Mouse (Mus musculus): ENCODE measurements around the gene Prr5. TPM values are rescaled to one million over a fixed set of nuclear protein-coding genes. Genes with fewer than 3 reads are reported as not detected.
A peak's percentile ranks its signal among the peaks of the same experiment; 100 is the strongest.

Gene Prr5
- polyA plus RNA-seq, 1 experiment from 2014 or later, result 12.6 TPM

DNA sequence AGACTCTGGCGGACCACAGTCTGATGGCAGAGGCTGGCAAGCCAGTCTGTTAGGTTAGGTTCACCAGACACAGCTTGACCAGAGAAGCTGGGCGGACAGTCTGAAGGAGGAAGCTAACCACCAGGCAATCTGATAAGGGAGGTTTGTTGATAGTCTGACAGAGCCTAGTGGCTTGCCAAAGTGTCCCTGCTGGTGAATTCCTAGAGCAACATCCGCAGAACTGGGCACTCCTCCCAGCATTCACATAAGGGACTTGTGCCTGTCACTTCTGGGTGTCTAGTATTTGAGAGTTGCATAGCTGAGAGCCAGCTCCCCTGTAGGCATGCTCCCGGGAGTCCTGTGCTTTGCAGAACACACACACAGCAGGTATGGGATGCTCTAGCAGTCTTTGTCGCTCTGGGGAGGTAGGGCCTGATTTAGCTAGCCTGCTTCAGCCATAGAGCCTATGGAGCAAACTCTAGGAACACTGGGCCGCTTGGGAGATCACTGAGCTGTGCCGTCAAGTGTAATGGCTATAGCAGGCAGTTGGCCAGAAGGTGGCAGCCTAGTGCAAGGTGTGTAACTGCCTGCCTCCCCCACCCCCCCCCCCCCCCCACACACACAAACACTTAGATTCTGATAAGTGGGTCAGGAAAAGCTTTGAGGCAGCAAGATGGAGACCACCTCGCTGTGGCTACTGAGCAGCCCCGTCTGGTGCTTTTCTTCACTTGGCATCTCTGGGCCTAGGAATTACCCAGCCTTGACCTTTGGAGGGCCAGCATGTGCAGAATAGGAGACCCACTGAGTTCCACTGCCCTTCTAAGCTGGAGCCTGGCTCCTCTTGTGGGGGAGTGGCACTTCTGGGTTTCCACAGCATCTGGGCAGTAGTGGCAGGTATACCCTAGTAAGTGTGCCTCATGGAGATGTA is 2.2 kb downstream of the Prr5 start:
- H3K27me3 ChIP-seq (replicated peaks), result peaks cover 3% of the 10 kb centered on the region; the same call in 1 of the 2 replicates
- peaks cover 29% of the 10 kb centered on the region for H3K4me1 ChIP-seq
- H3K4me2 ChIP-seq, result no peak overlapping the region
- no peak overlapping the region for H3K4me3 ChIP-seq
- H3K9me3 ChIP-seq (replicated peaks), result no peaks in the 10 kb centered on the region
- H3K36me3 ChIP-seq, result no peaks in the 10 kb centered on the region
- ATAC-seq, result no peak
- no peak overlapping the region for H3K9ac ChIP-seq
- 27% methylated on average over 9 of the region's 9 CpGs for WGBS (ENCODE audit: insufficient replicate concordance)
- H3K27ac ChIP-seq, result no peak overlapping the region

DNA sequence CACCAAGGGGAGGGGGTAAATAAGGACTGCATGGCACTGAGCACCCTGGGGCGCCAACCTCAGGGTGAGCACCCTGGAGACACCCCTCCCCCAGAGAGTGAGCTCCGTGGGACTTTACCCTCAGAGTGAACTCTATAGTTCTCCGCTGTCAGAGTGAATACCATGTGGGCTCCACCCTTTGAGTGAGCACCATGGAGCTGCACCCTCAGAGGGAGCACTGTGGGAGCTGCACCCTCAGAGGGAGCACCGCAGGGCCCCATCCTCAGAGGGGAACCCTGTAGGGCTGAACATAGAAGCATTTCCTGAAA is 2.8 kb downstream of the Prr5 start:
- no peaks in the 10 kb centered on the region for H3K36me3 ChIP-seq
- H3K4me2 ChIP-seq, result no peak overlapping the region
- no peak overlapping the region for H3K4me3 ChIP-seq
- no peaks in the 10 kb centered on the region for H3K27me3 ChIP-seq (replicated peaks)
- 62% methylated on average over 4 of the region's 4 CpGs for WGBS (ENCODE audit: insufficient replicate concordance)
- H3K9ac ChIP-seq, result no peak overlapping the region
- H3K9me3 ChIP-seq (replicated peaks), result no peaks in the 10 kb centered on the region
- ATAC-seq, result no peak
- no peak overlapping the region for H3K27ac ChIP-seq
- peaks cover 29% of the 10 kb centered on the region for H3K4me1 ChIP-seq

DNA sequence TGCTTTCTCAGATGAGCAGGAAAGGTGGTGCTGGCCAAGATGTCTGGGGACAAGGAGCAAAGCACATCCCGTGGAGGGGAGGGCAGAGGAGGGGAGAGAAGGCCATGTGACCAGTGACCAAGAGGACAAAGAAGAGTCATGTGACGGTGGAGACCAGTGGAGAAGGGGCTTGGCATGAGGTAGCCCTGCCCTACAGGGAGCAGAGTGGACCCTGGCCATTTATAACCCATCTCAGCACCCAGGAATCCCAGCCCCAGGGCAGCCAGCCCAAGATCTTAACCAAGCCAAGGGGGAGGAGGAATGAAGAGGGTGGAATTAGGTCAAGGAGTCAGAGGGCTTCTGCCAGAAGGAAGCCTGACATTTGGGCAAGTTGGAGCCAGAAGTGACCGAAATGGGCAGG is 3.2 kb downstream of the Prr5 start:
- Histone ChIP-seq H3K9me3 (replicated peaks) (no peaks in the 10 kb centered on the region), H3K27ac (no peak overlapping the region), H3K4me1 (peaks cover 29% of the 10 kb centered on the region), H3K27me3 (replicated peaks) (no peaks in the 10 kb centered on the region), H3K9ac (no peak overlapping the region), H3K4me2 (no peak overlapping the region), H3K36me3 (no peaks in the 10 kb centered on the region), H3K4me3 (no peak overlapping the region)
- 60% methylated on average over 3 of the region's 3 CpGs for WGBS (ENCODE audit: insufficient replicate concordance)
- ATAC-seq, result no peak

DNA sequence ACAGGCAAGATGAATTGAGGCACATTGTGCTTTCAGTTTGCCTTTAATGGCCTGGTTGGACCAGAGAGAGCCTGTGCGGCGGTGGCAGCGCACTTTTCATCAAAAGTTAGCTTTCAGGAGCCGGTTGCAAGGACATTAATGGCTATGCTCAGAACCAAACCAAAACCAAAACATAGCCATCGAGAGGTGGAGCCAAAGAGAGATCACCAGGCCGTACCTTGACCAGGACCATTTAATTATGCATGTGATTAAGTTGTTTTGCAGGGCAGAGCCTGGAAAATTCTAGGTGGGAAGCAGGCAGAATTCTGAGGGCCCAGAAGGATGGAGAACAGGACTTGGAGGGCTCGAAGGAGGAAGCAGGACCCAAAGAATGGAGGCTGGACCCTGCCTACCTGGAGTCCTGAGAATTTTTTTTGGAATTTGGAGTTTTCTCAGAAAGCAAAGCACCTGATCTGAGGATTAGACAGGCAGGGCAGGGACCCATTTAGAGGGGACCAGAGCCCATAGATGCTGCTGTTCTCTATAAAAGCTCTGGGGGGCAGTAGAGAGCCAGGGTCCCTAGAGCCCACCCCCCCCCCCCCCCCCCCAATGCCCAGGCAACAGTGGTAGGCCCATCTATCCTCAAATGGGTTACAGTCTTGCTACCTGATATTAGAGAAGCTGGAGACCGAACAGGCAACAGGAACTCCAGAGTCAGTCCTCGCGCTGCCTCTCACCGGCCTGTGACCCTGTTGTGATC is 5.1 kb downstream of the Prr5 start:
- Histone ChIP-seq H3K27me3 (replicated peaks) (no peaks in the 10 kb centered on the region), H3K27ac (no peak overlapping the region), H3K4me1 (peaks cover 22% of the 10 kb centered on the region), H3K9ac (no peak overlapping the region), H3K4me3 (no peak overlapping the region), H3K36me3 (no peaks in the 10 kb centered on the region), H3K4me2 (no peak overlapping the region), H3K9me3 (replicated peaks) (no peaks in the 10 kb centered on the region)
- no peak for ATAC-seq
- 74% methylated on average over 11 of the region's 11 CpGs for WGBS (ENCODE audit: insufficient replicate concordance)

DNA sequence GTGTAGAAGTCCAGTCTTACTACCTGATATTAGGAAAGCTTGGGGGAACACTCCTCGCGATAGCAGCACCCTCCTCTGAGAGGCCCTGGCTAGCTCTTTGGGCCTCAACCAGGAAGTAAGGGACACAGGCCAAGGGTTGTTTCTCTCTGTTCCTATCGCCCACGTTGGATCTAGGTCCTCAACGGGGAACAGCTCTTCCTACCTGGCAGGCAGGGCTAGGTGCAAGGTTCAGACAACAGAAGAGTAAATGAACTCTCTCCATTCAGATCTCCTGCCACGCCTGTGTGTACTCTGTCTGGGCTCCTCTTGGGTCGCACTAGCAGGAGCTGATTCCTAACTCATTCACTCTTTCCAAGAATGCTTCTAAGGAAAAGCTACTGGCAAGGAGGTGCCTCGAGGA is 5.9 kb downstream of the Prr5 start:
- no peak overlapping the region for H3K4me3 ChIP-seq
- no peak overlapping the region for H3K9ac ChIP-seq
- 42% methylated on average over 8 of the region's 8 CpGs for WGBS (ENCODE audit: insufficient replicate concordance)
- no peak for ATAC-seq
- H3K4me1 ChIP-seq, result peaks cover 16% of the 10 kb centered on the region
- H3K36me3 ChIP-seq, result no peaks in the 10 kb centered on the region
- no peaks in the 10 kb centered on the region for H3K9me3 ChIP-seq (replicated peaks)
- no peak overlapping the region for H3K27ac ChIP-seq
- no peak overlapping the region for H3K4me2 ChIP-seq
- H3K27me3 ChIP-seq (replicated peaks), result no peaks in the 10 kb centered on the region

DNA sequence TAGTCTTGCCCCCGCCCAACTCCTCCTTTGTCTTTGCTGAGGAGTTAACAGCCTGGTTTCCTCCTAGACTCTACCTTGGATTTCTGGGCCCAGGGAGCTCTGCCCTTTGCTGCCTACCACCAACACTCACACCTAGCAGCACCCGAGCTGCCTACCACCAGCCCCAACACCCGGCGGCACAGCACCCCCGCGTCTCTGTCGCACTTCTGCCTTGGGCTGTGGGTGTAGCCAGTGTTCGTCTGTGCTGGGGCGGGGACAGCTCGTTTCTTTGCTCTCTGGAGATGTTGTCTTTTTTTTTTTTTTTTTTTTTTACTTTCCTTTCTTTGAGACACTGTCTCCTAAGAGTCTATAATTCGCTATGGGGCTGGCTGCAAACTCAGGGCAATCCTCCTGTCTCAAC is 8.5 kb downstream of the Prr5 start:
- no peak overlapping the region for H3K9ac ChIP-seq
- 46% methylated on average over 11 of the region's 11 CpGs for WGBS (ENCODE audit: insufficient replicate concordance)
- H3K4me2 ChIP-seq, result no peak overlapping the region
- ATAC-seq, result no peak
- no peak overlapping the region for H3K27ac ChIP-seq
- H3K4me3 ChIP-seq, result no peak overlapping the region
- H3K4me1 ChIP-seq, result peaks cover 33% of the 10 kb centered on the region
- no peaks in the 10 kb centered on the region for H3K9me3 ChIP-seq (replicated peaks)
- no peaks in the 10 kb centered on the region for H3K36me3 ChIP-seq
- peaks cover 17% of the 10 kb centered on the region; the same call in 1 of the 2 replicates for H3K27me3 ChIP-seq (replicated peaks)

DNA sequence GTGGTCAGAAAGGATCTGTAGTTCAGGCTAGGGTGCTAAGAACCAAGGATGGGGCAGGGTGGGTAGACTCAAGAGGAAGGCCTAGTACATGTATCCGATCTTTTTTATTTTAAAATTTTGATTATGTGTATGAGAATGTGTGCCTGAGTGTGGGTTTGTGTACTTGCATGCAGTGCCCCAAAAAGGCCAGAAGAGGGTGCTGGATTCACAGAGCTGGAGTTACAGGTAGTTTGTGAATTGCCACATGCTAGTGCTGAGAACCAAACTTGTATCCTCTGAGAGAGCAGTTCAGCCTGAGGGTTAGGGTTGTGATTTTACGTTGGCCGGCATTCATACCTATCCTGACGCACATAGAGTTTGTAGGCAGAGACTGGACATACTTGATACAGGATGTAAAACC is 9.7 kb downstream of the Prr5 start:
- Histone ChIP-seq H3K4me1 (peaks cover 38% of the 10 kb centered on the region), H3K27me3 (replicated peaks) (peaks cover 23% of the 10 kb centered on the region; the same call in 1 of the 2 replicates), H3K9me3 (replicated peaks) (no peaks in the 10 kb centered on the region), H3K9ac (no peak overlapping the region), H3K4me2 (no peak overlapping the region), H3K4me3 (no peak overlapping the region), H3K27ac (no peak overlapping the region), H3K36me3 (no peaks in the 10 kb centered on the region)
- WGBS (ENCODE audit: insufficient replicate concordance), result 82% methylated on average over 4 of the region's 4 CpGs
- ATAC-seq, result no peak

DNA sequence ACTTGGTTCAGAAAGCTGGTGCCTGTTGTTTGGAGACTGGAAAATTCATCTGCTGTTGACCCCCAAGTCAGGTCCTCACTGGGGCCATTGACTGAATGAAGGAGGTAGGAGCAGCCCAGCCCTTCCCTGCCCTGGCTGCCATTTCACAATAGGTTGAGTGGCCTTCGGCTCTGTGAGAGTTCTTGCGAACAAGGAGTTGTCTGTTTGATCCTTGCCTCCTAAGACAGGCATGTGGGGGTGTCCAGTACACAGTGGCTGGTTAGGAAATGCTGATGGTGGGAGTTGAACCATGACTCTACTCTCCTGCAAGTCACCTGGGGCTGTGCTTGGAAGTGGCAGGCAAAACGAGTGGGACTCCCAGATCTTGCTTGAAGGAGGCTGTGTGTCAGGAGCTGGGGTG is 10.4 kb downstream of the Prr5 start:
- WGBS (ENCODE audit: insufficient replicate concordance), result 50% methylated on average over 3 of the region's 3 CpGs
- no peak overlapping the region for H3K4me2 ChIP-seq
- H3K27me3 ChIP-seq (replicated peaks), result peaks cover 23% of the 10 kb centered on the region; the same call in 1 of the 2 replicates
- H3K9me3 ChIP-seq (replicated peaks), result no peaks in the 10 kb centered on the region
- H3K9ac ChIP-seq, result no peak overlapping the region
- ATAC-seq, result no peak
- H3K4me1 ChIP-seq, result peaks cover 45% of the 10 kb centered on the region
- no peaks in the 10 kb centered on the region for H3K36me3 ChIP-seq
- no peak overlapping the region for H3K4me3 ChIP-seq
- H3K27ac ChIP-seq, result no peak overlapping the region

DNA sequence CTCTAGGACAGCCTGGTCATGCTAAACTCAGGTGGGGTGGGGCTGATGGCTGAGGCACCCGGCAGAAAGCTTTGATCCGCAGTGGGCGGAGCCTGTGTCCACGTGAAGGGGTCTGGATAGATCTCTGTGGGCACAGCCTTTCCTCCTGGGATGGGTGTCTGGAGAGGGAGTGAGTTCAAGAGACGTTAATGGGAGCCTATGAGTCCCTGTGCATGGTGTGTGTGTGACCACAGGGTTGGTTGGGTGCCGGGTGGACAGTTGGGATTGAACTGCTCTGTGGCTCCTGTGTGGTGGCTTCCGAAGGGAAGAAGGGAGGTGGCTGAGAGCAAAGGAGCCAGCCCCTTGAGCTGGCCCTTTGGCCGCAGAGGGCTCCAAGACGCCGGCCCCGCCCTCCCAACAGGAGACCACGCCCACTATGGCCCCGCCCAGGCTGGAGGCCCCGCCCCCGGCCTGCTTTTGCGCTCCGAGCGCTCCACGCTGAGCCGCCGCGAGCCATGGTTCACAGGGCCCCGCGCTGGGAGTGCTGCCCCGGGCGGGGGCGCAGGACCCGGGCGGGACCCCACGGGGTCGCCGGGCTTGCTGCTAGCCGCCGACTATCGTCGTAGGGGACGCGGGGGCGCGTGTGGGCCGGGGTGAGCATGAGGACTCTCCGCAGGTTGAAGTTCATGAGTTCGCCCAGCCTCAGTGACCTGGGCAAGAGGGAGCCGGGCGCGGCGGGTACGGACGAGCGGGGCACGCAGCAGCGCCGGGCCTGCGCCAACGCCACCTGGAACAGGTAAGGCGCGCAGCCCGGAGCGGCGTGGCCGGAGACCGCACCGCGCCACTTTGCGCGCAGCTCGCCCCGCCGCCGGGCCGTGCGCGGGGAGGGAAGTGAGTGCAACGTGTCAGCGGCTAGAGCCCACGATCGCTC is 11.4 kb downstream of the Prr5 start:
- Histone ChIP-seq H3K4me1 (peaks cover 52% of the 10 kb centered on the region), H3K9me3 (replicated peaks) (no peaks in the 10 kb centered on the region), H3K4me2 (peak overlapping the region; percentile 87), H3K27ac (peak overlapping the region; percentile 56), H3K4me3 (peak overlapping the region; percentile 67), H3K27me3 (replicated peaks) (peaks cover 23% of the 10 kb centered on the region; the same call in 1 of the 2 replicates), H3K36me3 (no peaks in the 10 kb centered on the region), H3K9ac (peak overlapping the region; percentile 66)
- under 1% methylated on average over 72 of the region's 77 CpGs for WGBS (ENCODE audit: insufficient replicate concordance)
- ATAC-seq, result peak; percentile 68

DNA sequence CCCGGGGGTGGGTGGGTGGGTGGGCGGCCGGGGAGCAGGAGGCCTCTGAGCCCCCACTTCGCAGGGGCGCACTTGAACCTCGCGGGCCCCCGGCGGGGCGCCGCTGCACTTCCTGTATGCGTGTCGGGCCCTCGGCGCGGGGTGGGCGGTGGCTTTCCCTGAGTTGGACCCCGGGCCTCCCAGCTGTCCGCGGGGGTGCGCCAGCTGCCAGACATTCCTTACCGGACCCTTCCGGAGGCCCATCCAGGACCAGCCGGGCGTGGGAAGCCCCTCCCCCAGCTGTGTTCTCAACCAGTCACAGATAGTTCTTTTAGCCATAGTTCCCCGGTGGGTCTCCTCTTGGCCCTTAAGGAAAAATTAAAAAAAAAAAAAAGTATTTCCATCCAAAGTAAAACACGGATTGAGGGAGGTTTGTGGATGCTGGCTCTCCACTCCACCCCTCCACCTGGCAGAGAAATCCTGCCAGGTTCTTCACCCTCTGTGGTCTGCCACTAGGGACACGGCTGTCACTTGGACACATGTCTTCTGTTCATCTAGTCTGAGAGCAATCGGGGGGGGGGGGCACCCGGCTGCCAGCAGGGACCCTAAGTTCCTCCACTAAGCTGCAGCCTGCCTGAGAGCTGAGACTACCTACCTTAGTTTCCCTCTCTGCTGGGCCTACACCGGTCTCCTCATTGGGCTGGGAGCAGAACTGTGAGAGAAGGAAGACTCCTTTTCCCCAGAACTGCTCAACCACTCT is 12.2 kb downstream of the Prr5 start:
- no peaks in the 10 kb centered on the region for H3K9me3 ChIP-seq (replicated peaks)
- H3K36me3 ChIP-seq, result peaks cover 5% of the 10 kb centered on the region; the same call in 1 of the 2 replicates
- H3K9ac ChIP-seq, result peak overlapping the region; percentile 66
- H3K4me2 ChIP-seq, result peak overlapping the region; percentile 87
- H3K4me1 ChIP-seq, result peaks cover 52% of the 10 kb centered on the region
- peaks cover 23% of the 10 kb centered on the region; the same call in 1 of the 2 replicates for H3K27me3 ChIP-seq (replicated peaks)
- H3K27ac ChIP-seq, result peak overlapping the region; percentile 56
- WGBS (ENCODE audit: insufficient replicate concordance), result 2% methylated on average over 31 of the region's 31 CpGs
- H3K4me3 ChIP-seq, result peak overlapping the region; percentile 67
- peak; percentile 8; the same call in 1 of the 2 replicates for ATAC-seq

DNA sequence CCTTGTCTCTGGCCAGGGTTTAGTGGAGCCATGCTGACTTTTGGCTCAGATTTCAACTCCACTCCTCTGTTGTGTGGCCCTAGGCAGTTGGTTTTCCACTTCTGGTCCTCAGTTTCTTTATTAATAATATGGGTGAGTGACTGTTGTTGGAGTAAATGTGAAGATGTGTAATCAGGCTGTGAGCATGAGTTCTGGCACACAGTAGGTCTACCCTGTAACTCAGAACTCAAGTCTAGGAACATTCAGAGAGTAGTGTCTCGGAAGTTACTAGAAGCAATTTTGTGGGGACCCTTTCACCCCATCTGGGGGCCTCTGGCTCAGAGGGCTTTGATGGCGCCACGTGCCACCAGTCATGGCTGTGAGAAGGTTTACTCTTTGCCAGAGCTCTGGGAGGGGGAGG is 12.8 kb downstream of the Prr5 start:
- Histone ChIP-seq H3K9ac (no peak overlapping the region), H3K27me3 (replicated peaks) (peaks cover 23% of the 10 kb centered on the region; the same call in 1 of the 2 replicates), H3K9me3 (replicated peaks) (no peaks in the 10 kb centered on the region), H3K36me3 (peaks cover 5% of the 10 kb centered on the region; the same call in 1 of the 2 replicates), H3K4me2 (peak overlapping the region; percentile 87), H3K4me3 (peak overlapping the region; percentile 67), H3K4me1 (peaks cover 52% of the 10 kb centered on the region), H3K27ac (no peak overlapping the region)
- WGBS (ENCODE audit: insufficient replicate concordance), result 60% methylated on average over 3 of the region's 3 CpGs
- no peak for ATAC-seq
